Mouse (Mus musculus) bone marrow, adult 2 months (tissue): ENCODE measurements around the gene Kcna6. TPM values are rescaled to one million over a fixed set of nuclear protein-coding genes. Genes with fewer than 3 reads are reported as not detected.

ENCODE experiments used
- H3K27ac ChIP-seq: fragments of 200-500 bp; 2 replicates; pipeline ENCODE4 v1.5.1; 2012; ENCODE audit warnings: low read depth, mild to moderate bottlenecking, control low read depth, inconsistent platforms, low read length; ENCODE audit not compliant: control insufficient read depth, poor library complexity, insufficient read depth
- H3K4me1 ChIP-seq: fragments of 200-500 bp; 2 replicates; pipeline ENCODE4 v1.6.1; 2011; ENCODE audit warnings: low read length; ENCODE audit not compliant: control insufficient read depth, insufficient read depth
- H3K4me3 ChIP-seq: fragments of 200-500 bp; replicated peaks from 2 replicates; pipeline ENCODE3; 2011; ENCODE audit warnings: mild to moderate bottlenecking, low read depth, low read length, control low read depth; ENCODE audit not compliant: control insufficient read depth
- CTCF ChIP-seq: fragments of 200-500 bp; IDR thresholded peaks from 2 replicates; pipeline ENCODE4 v1.5.1; 2011; ENCODE audit warnings: low read length, control low read depth; ENCODE audit not compliant: control insufficient read depth, insufficient read depth
- POLR2A ChIP-seq: fragments of 200-500 bp; IDR thresholded peaks from 2 replicates; pipeline ENCODE4 v1.6.1; 2011; ENCODE audit warnings: low read depth, mild to moderate bottlenecking, control low read depth, low read length, borderline replicate concordance; ENCODE audit not compliant: control insufficient read depth
- WGBS: fragments of 180-500 bp; shearing (Covaris S2); methylation state at CpG from one replicate; pipeline ENCODE4 v1.1.7; 2018; 5-methylcytosine and 5-hydroxymethylcytosine counted together
- polyA plus RNA-seq: library from polyadenylated mRNA; stranded (reverse); fragments of >200 nt; gene quantifications from 2 replicates; pipeline ENCODE4 v1.2.4, GENCODE M21; 2011; ENCODE audit warnings: low replicate concordance; ENCODE audit not compliant: missing spikeins, insufficient read depth, insufficient read length

Kcna6 gene
- polyA plus RNA-seq, 1 experiment = not detected

DNA sequence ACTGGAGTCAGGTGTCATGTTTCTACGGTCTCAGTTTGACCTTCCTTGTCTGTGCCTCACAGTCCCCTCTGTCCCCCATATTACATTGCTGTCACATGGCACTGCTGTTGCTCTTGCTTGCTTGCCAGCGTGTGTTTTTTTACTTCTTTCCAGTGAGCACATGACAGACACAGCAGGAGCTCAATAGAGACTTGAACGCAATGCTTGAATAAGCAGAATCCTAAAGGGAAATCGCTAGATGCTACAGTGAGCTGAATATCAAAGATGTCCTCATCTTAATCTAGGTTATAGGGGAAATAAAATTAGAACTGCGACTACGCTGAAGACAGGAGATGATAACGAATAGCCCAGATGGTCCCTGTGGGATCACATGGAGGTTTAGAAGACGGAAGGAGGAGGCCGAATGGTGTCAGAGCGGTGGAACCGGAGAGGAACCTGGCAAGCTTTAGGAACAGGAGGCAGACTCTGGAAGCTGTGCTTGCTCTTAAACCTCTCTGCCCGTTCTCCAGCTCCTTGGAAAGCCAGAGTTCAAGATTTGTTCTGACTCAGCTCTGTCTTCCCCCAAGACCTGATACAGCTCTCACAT lies 29.8 kb upstream of the Kcna6 start:
- Histone ChIP-seq H3K4me3 (no peak overlapping the region), H3K27ac (no peak overlapping the region), H3K4me1 (no peaks in the 10 kb centered on the region)
- WGBS = 84% methylated on average over 12 of the region's 12 CpGs
- no peak for TF ChIP-seq CTCF
- TF ChIP-seq POLR2A = no peak

DNA sequence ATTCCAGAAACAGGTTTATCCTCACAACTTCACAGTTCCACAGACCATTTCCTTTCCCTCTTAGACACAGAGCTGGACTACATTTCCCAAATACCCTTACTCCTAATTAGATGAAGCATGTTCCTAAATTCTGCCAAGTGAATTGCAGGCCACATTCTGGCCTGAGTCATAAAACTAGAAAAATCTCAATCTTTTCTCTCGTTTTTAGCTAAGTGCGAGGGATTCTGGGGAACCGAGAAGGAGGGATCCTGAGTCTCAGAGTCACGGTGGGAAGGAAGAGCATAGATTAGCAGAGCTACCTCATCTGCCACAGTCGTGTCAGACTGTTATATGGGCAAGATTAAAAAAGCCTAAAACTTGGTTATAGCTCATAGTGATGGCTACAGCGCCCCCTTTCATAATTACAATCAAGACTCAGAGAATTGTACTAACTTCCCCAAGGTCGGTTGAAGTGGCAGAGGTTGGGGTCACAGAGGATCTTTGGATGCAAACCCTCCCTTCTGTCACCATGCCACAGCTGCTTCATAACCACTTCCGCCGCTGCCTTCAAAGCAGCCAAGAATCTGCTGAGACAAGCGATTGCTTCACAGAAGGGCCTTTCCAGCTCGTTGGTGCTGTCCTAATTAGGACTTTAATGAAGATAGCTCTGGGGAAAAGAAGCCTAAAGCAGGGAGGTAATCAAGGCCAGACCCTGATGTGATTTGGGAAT lies 28.6 kb upstream of the Kcna6 start:
- TF ChIP-seq POLR2A (no peak), CTCF (no peak)
- Histone ChIP-seq H3K4me3 (no peak overlapping the region), H3K4me1 (no peaks in the 10 kb centered on the region)

DNA sequence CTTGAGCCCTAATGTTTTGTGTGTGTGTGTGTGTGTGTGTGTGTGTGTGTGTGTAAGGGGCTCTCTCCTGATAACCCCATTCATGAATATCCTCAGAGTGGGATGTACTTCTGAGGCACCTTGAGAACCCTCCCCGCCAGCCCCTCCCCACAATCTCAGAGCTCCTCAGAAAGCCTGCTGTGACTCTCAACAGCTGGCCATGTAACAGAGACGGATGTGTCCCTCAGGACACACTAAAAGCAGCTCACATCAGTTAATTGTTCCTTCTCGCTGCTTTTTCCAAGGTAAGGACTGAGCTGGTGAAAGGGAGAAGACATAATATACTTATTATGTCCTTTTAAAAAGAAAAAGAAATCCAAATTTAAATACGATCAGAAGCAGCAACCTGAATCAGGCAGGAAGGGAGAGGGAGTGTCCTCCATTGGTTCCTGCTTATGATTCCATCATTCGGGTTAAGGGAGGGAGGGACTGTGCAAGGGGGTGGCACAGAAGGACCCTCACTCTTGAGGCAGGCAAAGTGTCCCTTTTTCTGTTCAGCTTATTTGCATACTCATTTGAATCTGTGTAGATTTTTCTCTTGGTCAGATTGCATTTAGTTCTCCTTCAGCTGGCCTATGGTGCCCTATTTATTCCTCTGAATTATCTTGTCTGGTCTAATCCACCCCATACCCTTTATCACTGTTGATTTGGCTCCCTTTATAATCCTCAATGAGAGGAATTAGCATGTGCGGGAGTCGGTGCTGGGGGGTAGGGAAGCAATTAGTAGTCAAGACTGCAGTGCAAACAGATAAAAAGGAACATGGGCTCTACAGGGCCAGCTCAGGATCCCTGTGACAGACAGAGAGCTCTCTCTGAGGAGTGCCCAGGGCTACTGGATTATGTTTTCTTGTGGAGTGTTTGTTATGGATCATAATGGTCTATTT lies 27.4 kb upstream of the Kcna6 start:
- H3K4me3 ChIP-seq = no peak overlapping the region
- 42% methylated on average over 7 of the region's 7 CpGs for WGBS
- H3K27ac ChIP-seq = no peak overlapping the region
- H3K4me1 ChIP-seq = no peaks in the 10 kb centered on the region
- TF ChIP-seq POLR2A (no peak), CTCF (no peak)

More for the DNA sequence above, 28.6 kb upstream of the Kcna6 start:
- no peak overlapping the region for H3K27ac ChIP-seq
- WGBS = 65% methylated on average over 11 of the region's 11 CpGs

DNA sequence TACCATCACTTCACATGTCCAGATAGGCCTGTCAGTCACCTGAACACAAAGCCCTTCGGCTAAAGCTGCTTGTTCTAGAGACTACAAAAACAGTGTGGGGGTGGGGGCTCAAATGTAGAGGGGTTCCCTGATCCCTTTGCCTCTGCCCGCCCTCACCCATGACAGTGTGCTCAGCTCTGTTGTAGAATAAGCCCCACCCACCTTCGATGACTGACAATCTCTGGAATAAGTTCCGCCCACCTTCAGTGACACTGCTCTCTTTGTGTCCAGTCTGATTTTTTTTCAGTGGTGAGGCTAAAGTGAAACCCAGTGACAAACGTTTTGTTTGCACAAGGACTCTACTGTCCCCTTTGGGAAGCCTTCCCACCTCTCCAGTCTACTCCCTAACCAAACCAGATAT lies 26.1 kb upstream of the Kcna6 start:
- TF ChIP-seq POLR2A = no peak
- no peak for TF ChIP-seq CTCF
- WGBS = 57% methylated on average over 5 of the region's 5 CpGs

DNA sequence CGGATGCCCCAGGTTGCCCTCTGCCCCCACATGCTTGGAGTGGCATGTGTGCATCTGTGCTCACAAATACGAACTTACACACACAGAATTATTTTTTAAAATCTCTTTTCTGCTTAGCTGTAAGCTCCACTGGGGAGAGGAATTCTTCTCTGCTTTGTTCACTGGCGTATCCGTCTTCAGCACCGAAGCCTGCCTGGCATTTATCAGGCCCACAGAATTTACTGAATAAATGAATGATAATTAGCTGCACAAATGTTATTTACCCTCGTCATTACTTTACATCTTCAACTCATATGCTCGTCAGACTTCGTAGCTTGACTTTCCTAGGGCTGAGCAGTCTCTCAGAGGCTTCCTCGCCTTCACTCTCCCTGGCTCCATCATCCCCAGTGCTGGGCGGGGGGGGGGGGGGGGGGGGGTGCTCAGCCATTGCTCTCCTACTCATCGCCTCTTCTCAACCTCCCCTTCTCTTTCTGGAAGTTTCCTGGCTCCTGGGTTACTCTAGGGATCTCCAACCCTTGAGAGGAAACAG lies 24.2 kb upstream of the Kcna6 start:
- H3K4me3 ChIP-seq = no peak overlapping the region
- TF ChIP-seq POLR2A (no peak), CTCF (no peak)
- H3K4me1 ChIP-seq = no peaks in the 10 kb centered on the region
- 81% methylated on average over 11 of the region's 11 CpGs for WGBS
- H3K27ac ChIP-seq = no peak overlapping the region

More for the DNA sequence above, 26.1 kb upstream of the Kcna6 start:
- Histone ChIP-seq H3K4me3 (no peak overlapping the region), H3K4me1 (no peaks in the 10 kb centered on the region), H3K27ac (no peak overlapping the region)

DNA sequence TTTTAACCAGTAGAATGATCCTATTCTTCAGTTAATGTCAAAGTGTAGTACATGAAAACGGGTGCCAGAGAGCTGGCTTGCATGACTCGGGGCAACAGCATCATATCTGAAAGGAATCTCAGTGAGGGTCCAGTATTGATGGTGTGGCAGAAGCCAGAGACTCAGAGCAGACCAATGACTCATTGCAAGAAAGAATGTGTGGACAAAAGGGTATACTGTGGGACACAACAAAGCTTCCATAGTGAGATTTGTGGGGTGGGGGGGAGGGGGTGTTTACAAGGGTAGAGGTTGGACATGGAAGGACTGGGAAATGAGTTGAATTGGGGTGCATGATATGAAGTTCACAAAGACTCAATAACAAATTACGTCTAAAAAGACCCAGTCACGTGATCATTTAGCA lies 20.9 kb upstream of the Kcna6 start:
- Histone ChIP-seq H3K27ac (no peak overlapping the region), H3K4me3 (no peak overlapping the region), H3K4me1 (no peaks in the 10 kb centered on the region)
- 72% methylated on average over 4 of the region's 4 CpGs for WGBS
- no peak for TF ChIP-seq POLR2A
- no peak for TF ChIP-seq CTCF

DNA sequence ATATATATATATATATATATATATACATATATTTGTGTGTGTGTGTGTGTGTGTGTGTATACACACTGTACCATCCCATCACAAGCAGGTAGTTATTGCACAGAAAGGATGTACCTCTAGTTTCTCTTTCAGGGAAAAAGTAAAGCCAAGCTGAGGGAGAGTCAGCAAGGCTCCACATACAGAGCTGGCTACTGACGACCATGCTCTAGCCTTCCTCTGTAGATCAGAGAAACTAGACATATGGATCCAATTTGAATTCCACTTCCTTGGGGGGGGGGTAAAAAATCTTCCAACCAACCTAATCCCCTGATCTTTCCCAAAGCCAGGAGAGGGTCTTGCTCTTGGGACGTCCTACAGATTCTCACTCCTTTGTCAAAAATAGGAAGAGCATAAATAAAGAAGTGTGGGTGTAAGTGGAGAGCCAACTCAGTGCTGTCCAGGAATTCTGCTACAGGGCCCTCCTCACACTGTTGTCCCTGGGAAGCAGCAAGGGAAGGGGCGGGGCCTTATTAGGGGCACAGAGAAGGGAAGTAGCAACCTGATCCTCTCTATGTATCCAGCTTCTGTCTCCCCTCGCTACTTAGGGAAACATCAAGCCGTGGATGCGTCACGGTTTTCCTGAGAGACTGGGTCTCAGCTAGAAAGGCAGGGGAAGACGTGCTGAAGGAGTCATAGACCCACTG lies 15.4 kb upstream of the Kcna6 start:
- no peak overlapping the region for H3K27ac ChIP-seq
- H3K4me3 ChIP-seq = no peak overlapping the region
- WGBS = 62% methylated on average over 8 of the region's 8 CpGs
- no peak for TF ChIP-seq CTCF
- no peak for TF ChIP-seq POLR2A
- no peaks in the 10 kb centered on the region for H3K4me1 ChIP-seq
